Mouse (Mus musculus) erythroblast, embryonic 14.5 days (primary cell): ENCODE measurements around the gene Dtx1.

Experiments used
- GATA1 ChIP-seq: IDR thresholded peaks from 2 replicates; pipeline ENCODE4 v1.6.1; 2012; ENCODE audit warnings: low read length, inconsistent platforms, mixed read lengths
- TAL1 ChIP-seq: IDR thresholded peaks from 3 replicates; pipeline ENCODE4 v1.6.1; 2012; ENCODE audit warnings: low read length, inconsistent platforms, mixed read lengths

- TF ChIP-seq GATA1 (no peak), TAL1 (no peak)
Observed at GRCm38 (mm10) chr5:120670132-120670531, 41.6 kb downstream of the Dtx1 start.
